Mouse (Mus musculus) heart, embryonic 14.5 days (tissue): ENCODE measurements around the gene Snx32. TPM values are rescaled to one million over a fixed set of nuclear protein-coding genes. Genes with fewer than 3 reads are reported as not detected.
A peak's percentile ranks its signal among the peaks of the same experiment; 100 is the strongest.

Experiments used
- ATAC-seq: fragments of 200-750 bp; cut with Nextera tagmentation; 2 replicates; pipeline ENCODE4 v1.8.0; 2017; ENCODE audit warnings: low read depth, moderate TSS enrichment; ENCODE audit not compliant: insufficient number of reproducible peaks, insufficient read depth, low FRiP score
- H3K27ac ChIP-seq, 2 experiments: fragments of 200-500 bp in 1 of 2; fragments of 300-500 bp in 1 of 2; sonication (generic) in 1 of 2; replicated peaks in 1 of 2; 2 replicates each; pipeline ENCODE4 v1.5.1; 2012 to 2014; ENCODE audit warnings: low read depth in 2 of 2, low read length in 2 of 2, control low read depth in 1 of 2, mild to moderate bottlenecking in 1 of 2, mixed read lengths in 1 of 2; ENCODE audit not compliant: control insufficient read depth in 1 of 2, insufficient read depth in 1 of 2
- H3K27me3 ChIP-seq: fragments of 300-500 bp; sonication (generic); 2 replicates; pipeline ENCODE4 v1.6.1; 2014; ENCODE audit warnings: mild to moderate bottlenecking, low read length, control low read depth; ENCODE audit not compliant: control insufficient read depth, insufficient read depth
- H3K36me3 ChIP-seq: fragments of 300-500 bp; sonication (generic); 2 replicates; pipeline ENCODE4 v1.6.1; 2014; ENCODE audit warnings: mild to moderate bottlenecking, control low read depth, low read length, mixed read lengths; ENCODE audit not compliant: control insufficient read depth, insufficient read depth
- H3K4me1 ChIP-seq, 2 experiments: fragments of 200-500 bp in 1 of 2; fragments of 300-500 bp in 1 of 2; sonication (generic) in 1 of 2; 2 replicates each; pipeline ENCODE4 v1.6.1; 2012 to 2014; ENCODE audit warnings: low read length in 2 of 2, control low read depth in 1 of 2, mixed read lengths in 1 of 2; ENCODE audit not compliant: control insufficient read depth in 2 of 2, insufficient read depth in 2 of 2
- H3K4me2 ChIP-seq: fragments of 300-500 bp; sonication (generic); 2 replicates; pipeline ENCODE4 v1.6.1; 2014; ENCODE audit warnings: mild to moderate bottlenecking, low read length
- H3K4me3 ChIP-seq, 2 experiments: fragments of 200-500 bp in 1 of 2; fragments of 300-500 bp in 1 of 2; sonication (generic) in 1 of 2; 2 replicates each; pipeline ENCODE4 v1.5.1; 2012 to 2014; ENCODE audit warnings: low read length in 2 of 2, mild to moderate bottlenecking in 2 of 2, control low read depth in 1 of 2, low read depth in 1 of 2, moderate library complexity in 1 of 2; ENCODE audit not compliant: control insufficient read depth in 1 of 2, insufficient read depth in 1 of 2
- H3K9ac ChIP-seq: fragments of 300-500 bp; sonication (generic); 2 replicates; pipeline ENCODE4 v1.6.1; 2014; ENCODE audit warnings: mild to moderate bottlenecking, low read length
- H3K9me3 ChIP-seq: fragments of 300-500 bp; sonication (generic); 2 replicates; pipeline ENCODE4 v1.6.1; 2016; ENCODE audit warnings: low read length, control low read depth; ENCODE audit not compliant: control insufficient read depth
- WGBS: fragments of 180-500 bp; shearing (Covaris S2); extraction: QIAGEN DNeasy Blood & Tissue Kit; methylation state at CpG from one replicate; pipeline ENCODE4 v1.1.7; 2014; 5-methylcytosine and 5-hydroxymethylcytosine counted together
- polyA plus RNA-seq: library from polyadenylated mRNA; unstranded; fragments of >200 nt; fragmentation: Nextera tagmentation; extraction: Ambion mirVana; gene quantifications from 2 replicates; pipeline ENCODE4 v1.2.1, GENCODE M21; 2014

The Snx32 gene
- polyA plus RNA-seq, 1 experiment from 2014 or later = 17.9 TPM

DNA sequence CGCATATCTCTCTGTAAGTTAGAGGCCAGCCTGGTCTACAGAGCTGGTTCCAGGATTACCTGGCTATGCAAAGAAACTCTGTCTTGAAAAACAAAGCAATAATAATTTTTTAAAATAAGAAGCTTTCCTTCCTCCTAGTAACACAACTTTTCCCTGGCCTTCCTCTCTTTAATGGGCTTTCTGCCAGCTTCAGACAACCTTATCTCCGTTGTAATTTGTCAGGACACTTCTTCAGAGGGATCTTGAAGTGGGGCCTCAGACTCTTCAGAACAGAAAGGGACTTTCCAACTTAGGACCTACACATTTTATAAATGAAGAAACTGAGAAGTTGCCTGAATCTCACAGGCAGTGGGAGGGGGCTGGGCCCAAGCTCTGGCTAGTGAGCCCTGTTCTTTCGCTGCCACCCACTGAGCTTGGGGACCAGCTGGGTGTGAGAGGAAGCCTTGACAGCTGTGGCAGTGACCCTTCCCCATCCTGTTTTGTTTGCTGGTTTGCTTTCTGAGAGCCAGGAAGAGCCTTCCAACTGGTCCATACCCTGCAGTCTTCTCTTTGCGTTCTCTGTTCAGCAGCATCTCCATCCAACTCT is 37.2 kb upstream of the Snx32 start:
- Histone ChIP-seq H3K36me3 (no peaks in the 10 kb centered on the region), H3K27me3 (0 out of 2 replicates have a peak, but pooled peaks cover 2% of the 10 kb centered on the region), H3K9me3 (no peaks in the 10 kb centered on the region), H3K9ac (no peak overlapping the region), H3K27ac (no peak overlapping the region), H3K4me2 (no peak overlapping the region), H3K4me3 (no peak overlapping the region), H3K4me1 (no peaks in the 10 kb centered on the region; a peak in 1 of 4 replicates)
- no peak for ATAC-seq
- 48% methylated on average over 4 of the region's 4 CpGs for WGBS

DNA sequence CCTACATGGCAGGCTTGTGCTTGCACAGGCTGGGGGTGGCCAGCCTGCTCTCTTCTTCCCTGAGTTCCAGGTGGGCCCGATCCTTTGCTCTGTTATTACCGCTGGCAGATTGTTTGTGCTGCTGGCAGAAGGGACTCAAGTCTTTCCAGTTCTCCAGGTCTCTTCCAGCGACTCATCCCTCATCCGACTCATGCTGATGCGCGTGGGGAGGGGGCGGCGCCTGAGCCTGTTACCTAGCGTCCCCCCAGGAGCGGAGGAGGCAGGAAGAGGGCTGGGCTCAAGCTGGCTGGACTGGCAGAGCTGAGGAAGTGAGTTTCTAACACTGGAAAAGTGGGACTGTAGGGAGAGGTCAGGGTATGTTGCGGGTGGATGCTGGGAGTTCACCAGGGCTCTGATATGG is 33.7 kb upstream of the Snx32 start:
- Histone ChIP-seq H3K4me1 (no peaks in the 10 kb centered on the region; a peak in 1 of 4 replicates), H3K27ac (no peak overlapping the region), H3K4me3 (no peak overlapping the region), H3K9ac (no peak overlapping the region), H3K9me3 (no peaks in the 10 kb centered on the region), H3K36me3 (no peaks in the 10 kb centered on the region), H3K27me3 (peaks cover 3% of the 10 kb centered on the region; the same call in 1 of the 2 replicates), H3K4me2 (no peak overlapping the region)
- WGBS = 41% methylated on average over 11 of the region's 11 CpGs
- ATAC-seq = no peak

DNA sequence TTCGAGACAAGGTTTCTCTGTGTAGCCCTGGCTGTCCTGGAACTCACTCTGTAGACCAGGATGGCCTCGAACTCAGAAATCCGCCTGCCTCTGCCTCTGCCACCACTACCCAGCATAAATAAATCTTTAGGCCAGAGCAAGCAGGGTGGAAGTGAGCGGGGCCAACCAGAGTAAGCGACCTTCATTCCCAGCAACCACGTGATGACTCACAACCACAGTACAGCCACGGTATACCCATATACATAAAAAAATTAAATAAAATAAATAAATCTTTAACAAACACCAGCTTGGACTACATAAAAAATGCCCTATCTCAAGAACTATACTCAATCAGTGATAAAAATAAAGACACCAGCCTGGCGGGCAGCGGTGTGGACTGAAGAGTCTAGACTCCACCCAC is 33.0 kb upstream of the Snx32 start:
- no peak overlapping the region for H3K4me2 ChIP-seq
- no peak overlapping the region for H3K27ac ChIP-seq
- no peak overlapping the region for H3K9ac ChIP-seq
- H3K4me3 ChIP-seq = no peak overlapping the region
- no peaks in the 10 kb centered on the region; a peak in 1 of 4 replicates for H3K4me1 ChIP-seq
- H3K9me3 ChIP-seq = no peaks in the 10 kb centered on the region
- H3K27me3 ChIP-seq = peaks cover 3% of the 10 kb centered on the region; the same call in 1 of the 2 replicates
- no peak for ATAC-seq
- H3K36me3 ChIP-seq = no peaks in the 10 kb centered on the region
- 80% methylated on average over 9 of the region's 9 CpGs for WGBS

DNA sequence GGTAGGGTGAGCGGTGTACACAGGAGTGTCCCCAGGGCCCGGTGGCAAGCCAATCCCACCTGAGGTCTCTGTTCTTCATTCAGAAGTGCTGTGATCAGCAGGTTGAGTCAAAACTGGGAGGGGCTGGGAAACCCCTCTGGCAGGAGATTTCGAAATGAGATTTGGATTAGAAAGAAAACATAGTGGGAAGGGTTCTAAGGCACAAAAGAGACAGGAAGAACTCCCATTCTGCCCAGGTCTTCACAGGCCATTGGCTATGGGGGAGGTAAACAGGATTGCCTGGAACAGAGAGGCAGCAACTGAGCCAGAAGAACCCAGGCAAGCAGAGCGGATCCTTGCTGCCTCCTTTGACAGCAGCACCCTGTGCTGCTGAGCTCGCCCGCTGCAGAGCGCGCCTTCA is 28.4 kb upstream of the Snx32 start:
- 48% methylated on average over 8 of the region's 8 CpGs for WGBS
- no peak overlapping the region for H3K4me3 ChIP-seq

DNA sequence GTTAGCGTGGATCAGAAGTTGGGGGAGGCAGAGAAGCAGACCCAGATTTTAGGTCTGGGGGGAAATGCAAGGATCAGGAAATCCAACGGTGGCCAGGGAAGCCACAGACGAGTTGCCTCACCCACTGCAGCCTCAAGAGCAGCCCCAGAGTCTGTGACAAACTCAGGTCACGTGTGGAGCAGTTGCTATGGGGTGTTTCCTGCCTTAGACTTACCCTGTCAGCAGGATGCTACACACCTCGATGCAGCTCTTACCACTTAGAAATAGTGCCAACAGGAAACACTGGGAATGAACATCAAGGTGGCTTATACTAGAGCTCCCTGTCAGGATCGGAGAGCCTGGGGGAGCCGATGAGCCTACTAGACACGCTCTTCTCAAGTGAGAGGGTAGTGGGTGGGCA is 22.2 kb upstream of the Snx32 start:
- 65% methylated on average over 8 of the region's 8 CpGs for WGBS
- no peak overlapping the region for H3K27ac ChIP-seq
- no peak overlapping the region for H3K4me3 ChIP-seq
- ATAC-seq = no peak
- peaks cover 12% of the 10 kb centered on the region for H3K27me3 ChIP-seq
- peaks cover 4% of the 10 kb centered on the region in 2 experiments; a peak in 1 of 4 replicates for H3K4me1 ChIP-seq
- no peaks in the 10 kb centered on the region for H3K36me3 ChIP-seq
- no peak overlapping the region for H3K4me2 ChIP-seq
- H3K9ac ChIP-seq = no peak overlapping the region
- H3K9me3 ChIP-seq = no peaks in the 10 kb centered on the region

More for the DNA sequence above, 28.4 kb upstream of the Snx32 start:
- Histone ChIP-seq H3K4me1 (no peaks in the 10 kb centered on the region), H3K27ac (no peak overlapping the region), H3K4me2 (no peak overlapping the region), H3K27me3 (peaks cover 3% of the 10 kb centered on the region; the same call in 1 of the 2 replicates), H3K9me3 (no peaks in the 10 kb centered on the region), H3K36me3 (no peaks in the 10 kb centered on the region), H3K9ac (no peak overlapping the region)
- ATAC-seq = no peak

DNA sequence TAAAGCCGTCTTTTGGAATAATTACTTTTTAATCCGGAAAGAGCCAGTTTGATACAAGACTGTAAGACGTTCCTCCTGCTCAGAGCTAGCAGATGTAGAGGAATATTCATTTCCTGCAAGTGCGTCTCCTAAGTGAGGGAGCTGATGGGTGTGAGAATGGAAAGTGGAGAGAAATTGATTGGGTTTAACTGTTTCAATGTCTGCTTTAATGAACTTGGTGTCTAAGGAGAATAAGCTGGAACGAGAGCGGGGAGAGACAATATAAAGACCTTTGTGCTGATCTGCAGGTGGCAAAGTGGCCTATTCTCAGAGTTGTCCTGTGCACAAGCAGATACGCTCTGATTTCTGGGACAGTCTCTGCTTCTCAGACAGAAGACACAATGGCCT is 19.8 kb upstream of the Snx32 start:
- 70% methylated on average over 7 of the region's 7 CpGs for WGBS
- H3K9me3 ChIP-seq = no peaks in the 10 kb centered on the region
- no peak overlapping the region for H3K9ac ChIP-seq
- peaks cover 12% of the 10 kb centered on the region for H3K27me3 ChIP-seq
- no peak overlapping the region for H3K27ac ChIP-seq
- no peak for ATAC-seq
- no peak overlapping the region for H3K4me2 ChIP-seq
- no peak overlapping the region for H3K4me3 ChIP-seq
- H3K36me3 ChIP-seq = no peaks in the 10 kb centered on the region
- H3K4me1 ChIP-seq = peaks cover 4% of the 10 kb centered on the region in 2 experiments; a peak in 1 of 4 replicates

DNA sequence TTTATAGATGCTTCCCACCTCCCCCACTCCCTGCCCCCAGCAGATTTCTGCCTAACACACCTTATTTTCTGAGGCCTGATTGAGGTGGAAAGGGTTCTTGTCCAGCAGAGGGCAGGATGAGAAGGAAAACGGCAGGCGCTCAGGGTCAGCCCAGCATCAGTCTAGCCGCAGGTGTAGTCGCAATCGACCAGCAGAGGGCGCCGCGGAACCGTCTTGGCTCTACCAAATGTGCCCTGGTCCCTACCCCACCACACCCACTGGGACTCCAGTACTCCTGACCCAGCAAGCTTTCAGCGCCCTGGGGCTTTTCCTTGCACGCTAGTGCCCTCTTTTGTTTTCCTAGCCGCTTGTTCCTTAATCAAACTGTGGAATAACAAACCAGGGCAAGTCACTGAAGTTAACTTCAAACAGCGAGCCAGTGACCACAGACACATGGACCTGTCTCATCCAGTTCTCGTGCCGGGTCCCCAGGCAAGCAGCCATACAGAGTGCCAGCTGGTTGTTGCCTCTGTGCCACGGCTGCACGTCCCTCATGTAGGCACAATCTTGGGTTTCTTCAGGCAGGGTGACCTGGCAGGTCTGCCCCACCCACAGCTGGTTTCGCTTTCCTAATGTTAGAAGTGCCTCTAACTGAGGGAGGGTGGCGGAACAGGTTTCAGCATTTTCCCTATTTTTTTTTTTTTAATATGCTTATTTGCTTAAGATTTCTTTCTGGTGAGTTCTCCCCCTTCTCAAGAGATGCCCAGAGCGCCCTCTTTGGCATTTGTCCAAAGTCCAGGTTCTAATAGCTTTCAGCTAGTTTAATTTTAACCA is 19.2 kb upstream of the Snx32 start:
- ATAC-seq = peak; percentile 81
- Histone ChIP-seq H3K36me3 (no peaks in the 10 kb centered on the region), H3K4me1 (peaks cover 4% of the 10 kb centered on the region in 2 experiments; a peak in 1 of 4 replicates), H3K4me3 (peak overlapping the region in 1 of 2 experiments; percentile 2; a peak in 1 of 4 replicates), H3K9ac (no peak overlapping the region), H3K4me2 (peak overlapping the region; percentile 45), H3K27me3 (peaks cover 12% of the 10 kb centered on the region), H3K9me3 (no peaks in the 10 kb centered on the region), H3K27ac (no peak overlapping the region)
- 20% methylated on average over 20 of the region's 20 CpGs for WGBS
